Mouse (Mus musculus) cerebral cortex, adult 2 months (tissue): Measurements from ENCODE around the gene Sox13.

ENCODE experiments used
- WGBS: fragments of 180-500 bp; shearing (Covaris S2); methylation state at CpG from one replicate; pipeline ENCODE4 v1.1.7; 2018; 5-methylcytosine and 5-hydroxymethylcytosine counted together

The Sox13 gene

GRCm38 (mm10) chr1:133367606-133368488, 56.3 kb downstream of the Sox13 start:
- 33% methylated on average over 11 of the region's 11 CpGs for WGBS

- WGBS = 48% methylated on average over 10 of the region's 10 CpGs
Observed at GRCm38 (mm10) chr1:133366951-133367605, 57.1 kb downstream of the Sox13 start.

- WGBS = 64% methylated on average over 2 of the region's 2 CpGs
Observed at GRCm38 (mm10) chr1:133364890-133365289, 59.3 kb downstream of the Sox13 start.

- WGBS = 7% methylated on average over 27 of the region's 27 CpGs
Observed at GRCm38 (mm10) chr1:133364022-133364630, 60.1 kb downstream of the Sox13 start.

GRCm38 (mm10) chr1:133363276-133364021, 60.7 kb downstream of the Sox13 start, which contains the start of gene Etnk2:
Gene Etnk2, plus strand, starts transcription at chr1:133363572.
- under 1% methylated on average over 52 of the region's 52 CpGs for WGBS

- 84% methylated on average over 5 of the region's 5 CpGs for WGBS
Observed at GRCm38 (mm10) chr1:133362103-133362502, 62.1 kb downstream of the Sox13 start.

- 90% methylated on average over 6 of the region's 6 CpGs for WGBS
Observed at GRCm38 (mm10) chr1:133361006-133361405, 63.2 kb downstream of the Sox13 start.

GRCm38 (mm10) chr1:133356330-133356729, 67.8 kb downstream of the Sox13 start:
- 80% methylated on average over 8 of the region's 8 CpGs for WGBS

- WGBS = 72% methylated on average over 15 of the region's 15 CpGs
Observed at GRCm38 (mm10) chr1:133355912-133356311, 68.3 kb downstream of the Sox13 start.

- WGBS = 77% methylated on average over 5 of the region's 5 CpGs
Observed at GRCm38 (mm10) chr1:133355469-133355868, 68.7 kb downstream of the Sox13 start.

GRCm38 (mm10) chr1:133353371-133353809, 70.8 kb downstream of the Sox13 start:
- WGBS = 11% methylated on average over 12 of the region's 12 CpGs

GRCm38 (mm10) chr1:133351762-133352161, 72.4 kb downstream of the Sox13 start:
- WGBS = 51% methylated on average over 9 of the region's 9 CpGs

- 92% methylated on average over 1 of the region's 1 CpGs for WGBS
Observed at GRCm38 (mm10) chr1:133350210-133350609, 74.0 kb downstream of the Sox13 start, which contains the start of gene Ren1. Gene Ren1, plus strand, starts transcription at chr1:133350510.

GRCm38 (mm10) chr1:133347693-133348520, 76.3 kb downstream of the Sox13 start:
- 85% methylated on average over 11 of the region's 11 CpGs for WGBS

GRCm38 (mm10) chr1:133347226-133347625, 77.0 kb downstream of the Sox13 start:
- 97% methylated on average over 3 of the region's 3 CpGs for WGBS

GRCm38 (mm10) chr1:133346531-133346930, 77.6 kb downstream of the Sox13 start:
- 72% methylated on average over 9 of the region's 9 CpGs for WGBS

GRCm38 (mm10) chr1:133344357-133344756, 79.8 kb downstream of the Sox13 start:
- 93% methylated on average over 2 of the region's 2 CpGs for WGBS

- WGBS = 58% methylated on average over 1 of the region's 1 CpGs
Observed at GRCm38 (mm10) chr1:133340403-133340802, 83.8 kb downstream of the Sox13 start.

- WGBS = 29% methylated on average over 6 of the region's 6 CpGs
Observed at GRCm38 (mm10) chr1:133333937-133334336, 90.2 kb downstream of the Sox13 start.

- WGBS = 69% methylated on average over 11 of the region's 11 CpGs
Observed at GRCm38 (mm10) chr1:133332656-133333430, 91.3 kb downstream of the Sox13 start.
